Mouse (Mus musculus) CH12F3 (cell line): ENCODE data around the gene Ing5.
"Not testable (repeated sequence)": the region's sequence is repeated elsewhere in the genome, so short reads cannot be mapped to it uniquely, and the experiment has no call there.

ENCODE experiments used
- in situ Hi-C: fragments of 300-500 bp; cut with MboI; formaldehyde crosslinking; loops from 2 replicates; pipeline ENCODE4 v1.14.3; 2020; ENCODE audit warnings: low sequenced_read_pairs

Ing5 gene

DNA sequence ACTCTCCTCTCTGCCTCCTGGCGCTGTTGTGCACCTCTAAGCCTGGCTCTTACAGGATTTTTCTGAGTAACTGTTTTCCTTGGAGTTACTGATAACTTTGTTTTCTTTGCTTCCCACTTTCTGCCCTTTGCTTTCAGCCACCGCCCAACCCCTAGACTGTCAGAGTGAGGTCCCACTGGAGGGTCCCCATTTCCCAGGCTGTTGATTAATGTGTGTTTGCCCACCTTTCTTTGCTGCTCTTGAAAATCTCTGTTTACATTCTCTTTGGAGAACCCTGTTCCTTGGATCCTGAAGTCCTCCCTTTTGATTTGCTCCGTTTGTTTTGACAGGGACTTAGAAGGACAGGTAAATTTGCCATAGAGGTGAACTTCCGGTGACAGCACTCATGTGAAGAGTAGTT is 5.1 kb downstream of the Ing5 start:
- in situ Hi-C loops, result no loop called here

DNA sequence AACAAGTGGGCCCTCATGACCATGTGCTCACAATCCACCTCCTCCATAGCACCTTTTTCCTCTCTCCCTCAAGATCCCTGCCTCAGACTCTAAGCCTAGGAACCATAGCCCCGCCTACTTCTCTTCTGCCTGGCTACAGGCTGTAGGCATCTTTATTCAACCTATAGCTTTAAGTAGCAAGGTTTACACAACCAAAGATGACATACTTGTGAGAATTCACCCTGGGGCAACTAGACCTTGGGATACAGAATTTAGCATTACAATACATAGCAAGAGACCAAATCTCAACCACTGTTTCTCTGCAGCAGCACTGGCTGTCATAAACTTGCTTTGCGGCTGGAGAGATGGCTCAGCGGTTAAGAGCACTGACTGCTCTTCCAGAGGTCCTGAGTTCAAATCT is 6.2 kb downstream of the Ing5 start:
- in situ Hi-C loops, result no loop called here

- in situ Hi-C loops, result no loop called here
These were observed 7.8 kb downstream of the Ing5 start for GRCm38 (mm10) chr1:93811495-93812039.

DNA sequence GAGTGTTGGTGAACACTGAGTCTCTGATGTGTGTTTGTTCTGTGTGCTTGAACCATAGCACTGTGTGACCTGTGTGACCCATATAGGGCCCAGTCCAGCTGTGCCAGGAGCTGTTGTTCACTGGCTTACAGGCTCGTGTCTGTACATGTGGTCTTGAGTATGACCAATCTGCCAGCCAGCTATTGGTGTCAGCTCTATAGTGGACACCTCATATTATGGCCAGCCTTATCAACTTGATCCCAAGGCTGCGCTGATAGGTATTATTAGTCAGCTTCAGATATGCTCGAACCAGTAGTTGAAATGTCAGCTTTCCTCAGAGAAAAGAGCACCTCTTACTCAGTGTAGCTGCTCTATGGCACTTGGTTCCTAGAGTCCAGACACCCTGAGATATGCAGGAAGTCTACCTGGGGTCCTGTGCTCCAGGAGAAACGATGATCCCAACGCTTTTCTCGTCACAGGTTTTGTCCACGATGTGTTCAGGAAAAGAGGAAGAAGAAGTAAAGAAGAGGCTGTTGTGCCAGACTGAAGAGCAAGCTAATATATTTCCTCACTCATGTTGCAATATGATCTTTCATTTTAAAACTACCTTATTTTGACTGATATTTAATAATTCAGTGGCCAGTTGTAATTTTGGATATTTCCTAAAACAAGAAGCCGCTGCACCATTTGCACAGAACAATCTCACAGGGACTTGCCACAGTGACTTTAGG is 14.2 kb downstream of the Ing5 start:
- in situ Hi-C loops, result no loop called here

DNA sequence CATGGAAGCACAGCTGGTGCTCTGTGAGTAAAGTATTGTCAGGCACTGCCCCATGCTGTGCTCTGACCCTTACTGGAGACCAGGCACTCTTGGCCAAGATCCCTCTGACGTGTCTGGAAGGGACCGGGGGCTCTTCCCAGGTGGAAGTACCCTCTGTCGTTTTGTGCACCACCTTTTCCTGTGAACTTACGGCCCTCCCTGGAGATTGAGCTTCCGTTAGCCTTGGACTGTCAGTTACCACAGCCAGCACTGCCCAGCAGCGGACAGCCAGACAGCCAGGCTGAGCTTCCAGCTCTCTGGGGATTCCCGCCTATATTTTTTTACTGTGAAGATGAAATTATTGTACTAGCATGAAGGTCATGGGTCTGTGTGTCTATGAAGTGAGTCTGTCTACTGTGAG is 15.0 kb downstream of the Ing5 start:
- in situ Hi-C loops, result no loop called here

- in situ Hi-C loops, result no loop called here
These were observed 20.2 kb downstream of the Ing5 start for GRCm38 (mm10) chr1:93823796-93824495.

GRCm38 (mm10) chr1:93824609-93825008 is 20.8 kb downstream of the Ing5 start, which contains the start of gene D2hgdh:
Gene D2hgdh (plus strand): TSS chr1:93824909.
- in situ Hi-C loops, result no loop called here

DNA sequence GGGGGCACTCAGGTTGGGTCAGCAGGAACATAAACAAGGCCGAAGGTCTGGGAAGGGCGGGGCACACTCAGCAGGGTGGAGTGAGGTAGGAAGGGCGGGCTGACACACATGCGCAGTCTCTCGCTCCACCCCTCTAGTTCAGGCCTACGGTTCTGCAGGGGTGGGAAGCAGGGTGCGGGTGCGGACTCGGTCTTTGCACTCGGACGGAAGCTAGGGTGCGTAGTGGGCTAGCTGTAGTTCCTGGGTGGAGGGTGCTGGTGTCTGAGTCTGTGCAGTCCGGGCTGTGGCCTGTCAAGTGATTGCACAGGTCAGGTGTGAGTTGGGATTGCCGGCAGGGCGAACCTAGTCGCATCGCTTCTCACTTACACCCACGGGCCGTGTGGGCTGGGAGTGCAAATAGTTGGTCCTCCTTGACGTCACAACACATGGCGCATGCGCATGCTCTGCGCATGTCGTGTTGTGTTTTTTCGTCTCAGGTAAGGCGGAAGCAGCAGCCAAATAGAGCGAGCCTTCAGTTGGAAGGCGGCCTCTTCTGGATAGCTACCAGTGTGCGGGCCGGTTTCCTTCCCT is 21.4 kb downstream of the Ing5 start:
- in situ Hi-C loops, result no loop called here

DNA sequence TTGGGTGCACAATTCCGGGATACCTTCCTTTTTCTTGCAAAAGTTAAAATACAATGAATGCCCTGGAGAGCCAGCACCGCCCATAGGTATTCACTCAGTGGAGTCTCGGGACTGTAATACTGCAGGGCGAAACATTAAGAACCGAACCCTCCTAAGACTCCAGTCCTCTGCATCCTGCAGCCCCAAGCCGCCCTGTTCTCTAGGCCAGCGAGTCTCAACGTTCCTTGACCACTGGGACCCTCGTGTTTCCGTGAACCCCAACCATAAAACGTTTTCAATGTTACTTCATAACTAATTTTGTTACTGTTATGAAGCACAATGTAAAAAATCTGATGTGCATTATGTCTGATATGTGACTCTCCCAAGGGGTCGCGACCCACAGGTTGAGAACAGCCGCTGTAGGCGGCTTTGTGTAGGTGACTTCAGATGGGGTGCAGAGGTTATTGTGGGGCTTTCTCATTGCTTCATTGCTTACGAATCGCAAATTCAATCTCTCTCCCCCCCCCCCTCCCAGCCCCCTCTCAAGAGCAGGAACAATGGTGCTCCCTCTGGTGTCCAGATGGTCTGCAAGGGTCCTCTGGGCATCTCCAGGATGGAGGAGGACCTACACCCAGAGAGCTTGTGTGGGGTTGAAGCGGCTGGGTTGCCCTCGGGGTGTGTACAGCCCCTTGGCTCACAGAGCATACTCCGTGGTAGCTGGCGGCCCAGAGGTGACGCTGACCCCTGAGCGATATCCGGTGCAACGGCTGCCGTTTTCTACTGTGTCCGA is 22.2 kb downstream of the Ing5 start:
- in situ Hi-C loops, result no loop called here

DNA sequence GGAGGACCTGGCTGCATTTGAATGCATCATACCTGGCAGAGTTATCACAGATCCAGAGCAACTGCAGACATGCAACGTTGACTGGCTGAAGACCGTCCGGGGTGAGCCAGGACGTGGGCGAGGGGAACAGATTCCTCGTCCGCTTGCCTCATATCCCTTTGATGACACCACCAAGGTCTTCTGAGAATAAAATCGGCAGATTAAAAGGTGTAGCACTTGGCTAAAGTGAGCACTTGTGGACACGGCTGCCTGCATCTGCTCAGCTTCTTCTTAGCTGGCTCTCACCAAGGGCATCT is 22.7 kb downstream of the Ing5 start:
- in situ Hi-C loops, result no loop called here

GRCm38 (mm10) chr1:93832754-93833360 is 29.1 kb downstream of the Ing5 start:
- in situ Hi-C loops, result not testable (repeated sequence)

- in situ Hi-C loops, result no loop called here
These were observed 30.9 kb downstream of the Ing5 start for GRCm38 (mm10) chr1:93834671-93835150.

- in situ Hi-C loops, result no loop called here
These were observed 31.4 kb downstream of the Ing5 start for GRCm38 (mm10) chr1:93835211-93835610.

- in situ Hi-C loops, result no loop called here
These were observed 32.2 kb downstream of the Ing5 start for GRCm38 (mm10) chr1:93835876-93836531.

- in situ Hi-C loops, result no loop called here
These were observed 32.8 kb downstream of the Ing5 start for GRCm38 (mm10) chr1:93836532-93836913.

DNA sequence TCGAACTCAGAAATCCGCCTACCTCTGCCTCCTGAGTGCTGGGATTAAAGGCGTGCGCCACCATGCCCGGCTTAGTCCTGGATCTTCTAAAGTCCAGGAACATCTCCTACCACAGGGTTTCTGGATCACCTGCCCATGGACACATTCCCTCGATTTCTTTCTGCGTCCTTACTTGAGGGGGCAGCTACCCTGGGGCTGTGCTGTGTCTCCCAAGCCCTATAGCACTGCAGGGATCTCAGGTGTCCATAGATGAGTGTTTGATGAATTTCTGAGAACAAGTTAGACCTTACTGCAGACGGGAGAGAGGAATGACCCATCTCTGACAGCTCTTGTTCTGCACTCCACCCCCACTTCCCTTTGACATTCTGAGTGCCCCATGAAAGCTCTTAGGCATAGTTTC is 33.6 kb downstream of the Ing5 start:
- in situ Hi-C loops, result no loop called here

GRCm38 (mm10) chr1:93838569-93838968 is 34.8 kb downstream of the Ing5 start:
- in situ Hi-C loops, result not testable (repeated sequence)

- in situ Hi-C loops, result not testable (repeated sequence)
These were observed 42.1 kb downstream of the Ing5 start for GRCm38 (mm10) chr1:93845766-93846366.

GRCm38 (mm10) chr1:93855790-93856189 is 52.0 kb downstream of the Ing5 start:
- in situ Hi-C loops, result not testable (repeated sequence)

- in situ Hi-C loops, result no loop called here
These were observed 53.6 kb downstream of the Ing5 start for GRCm38 (mm10) chr1:93857370-93857769.
